Mouse (Mus musculus): ENCODE results near the gene Brat1. TPM values are rescaled to one million over a fixed set of nuclear protein-coding genes. Genes with fewer than 3 reads are reported as not detected.

The Brat1 gene
- polyA plus RNA-seq, 1 experiment from 2014 or later: 24.3 TPM

- Histone ChIP-seq H3K36me3 (ENCODE audit: control insufficient read depth, insufficient read depth, low read length) (peaks cover 51% of the 10 kb centered on the region), H3K4me1 (ENCODE audit: control insufficient read depth, insufficient read depth, low read depth, low read length) (peaks cover under 1% of the 10 kb centered on the region; the same call in 1 of the 2 replicates), H3K4me2 (ENCODE audit: low read length) (no peak overlapping the region), H3K4me3 (ENCODE audit: low read length) (no peak overlapping the region), H3K9ac (ENCODE audit: low read depth, low read length) (no peak overlapping the region), H3K9me3 (ENCODE audit: control insufficient read depth, low read length) (no peaks in the 10 kb centered on the region), H3K27ac (ENCODE audit: low read depth, low read length) (no peak overlapping the region), H3K27me3 (replicated peaks; ENCODE audit: control insufficient read depth, insufficient read depth, low read length) (no peaks in the 10 kb centered on the region)
- no peak for ATAC-seq
- 78% methylated on average over 5 of the region's 5 CpGs for WGBS
Measured at GRCm38 (mm10) chr5:140711040-140711439, 6.2 kb downstream of the Brat1 start.

DNA sequence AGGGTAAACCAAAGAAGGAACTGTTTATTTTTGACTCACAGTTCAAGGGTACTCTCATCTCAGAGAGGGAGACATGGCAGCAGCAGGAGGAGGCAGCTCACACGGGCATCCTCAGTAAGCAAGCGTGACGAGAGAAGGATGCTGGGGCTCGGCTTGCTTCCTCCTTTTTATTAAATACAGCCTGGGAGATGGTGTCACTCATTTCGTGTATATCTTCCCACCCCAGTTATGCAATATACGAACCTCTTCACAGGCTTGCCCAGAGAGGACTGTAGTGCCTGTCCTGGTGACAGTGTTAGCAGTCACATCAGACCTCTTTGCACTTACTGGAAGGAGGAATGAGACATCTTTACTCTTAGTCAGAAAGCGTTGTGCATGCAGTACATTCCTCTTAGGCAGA is 16.0 kb downstream of the Brat1 start:
- WGBS: 86% methylated on average over 7 of the region's 7 CpGs
- H3K4me2 ChIP-seq (ENCODE audit: low read length): no peak overlapping the region
- H3K4me1 ChIP-seq (ENCODE audit: control insufficient read depth, insufficient read depth, low read depth, low read length): peaks cover 14% of the 10 kb centered on the region; the same call in 1 of the 2 replicates
- no peak overlapping the region for H3K4me3 ChIP-seq (ENCODE audit: low read length)
- peaks cover 35% of the 10 kb centered on the region for H3K36me3 ChIP-seq (ENCODE audit: control insufficient read depth, insufficient read depth, low read length)
- H3K27ac ChIP-seq (ENCODE audit: low read depth, low read length): no peak overlapping the region
- H3K27me3 ChIP-seq (replicated peaks; ENCODE audit: control insufficient read depth, insufficient read depth, low read length): no peaks in the 10 kb centered on the region
- no peak for ATAC-seq
- no peak overlapping the region for H3K9ac ChIP-seq (ENCODE audit: low read depth, low read length)
- no peaks in the 10 kb centered on the region for H3K9me3 ChIP-seq (ENCODE audit: control insufficient read depth, low read length)

- H3K4me1 ChIP-seq (ENCODE audit: control insufficient read depth, insufficient read depth, low read depth, low read length): peaks cover 14% of the 10 kb centered on the region; the same call in 1 of the 2 replicates
- WGBS: 73% methylated on average over 3 of the region's 3 CpGs
- no peak overlapping the region for H3K9ac ChIP-seq (ENCODE audit: low read depth, low read length)
- no peak overlapping the region for H3K4me2 ChIP-seq (ENCODE audit: low read length)
- H3K27ac ChIP-seq (ENCODE audit: low read depth, low read length): no peak overlapping the region
- H3K36me3 ChIP-seq (ENCODE audit: control insufficient read depth, insufficient read depth, low read length): peaks cover 23% of the 10 kb centered on the region
- H3K4me3 ChIP-seq (ENCODE audit: low read length): no peak overlapping the region
- H3K9me3 ChIP-seq (ENCODE audit: control insufficient read depth, low read length): no peaks in the 10 kb centered on the region
- ATAC-seq: no peak
- no peaks in the 10 kb centered on the region for H3K27me3 ChIP-seq (replicated peaks; ENCODE audit: control insufficient read depth, insufficient read depth, low read length)
Measured at GRCm38 (mm10) chr5:140722121-140722520, 17.3 kb downstream of the Brat1 start.

GRCm38 (mm10) chr5:140723822-140724221 is 19.0 kb downstream of the Brat1 start, which contains the start of gene Amz1:
Amz1 (plus strand) TSS chr5:140724127.
- Histone ChIP-seq H3K27me3 (replicated peaks; ENCODE audit: control insufficient read depth, insufficient read depth, low read length) (no peaks in the 10 kb centered on the region), H3K36me3 (ENCODE audit: control insufficient read depth, insufficient read depth, low read length) (peaks cover 7% of the 10 kb centered on the region), H3K27ac (ENCODE audit: low read depth, low read length) (0 out of 2 replicates have a peak within 1 kb of the TSS, but pooled peaks have one; percentile 10), H3K9me3 (ENCODE audit: control insufficient read depth, low read length) (no peaks in the 10 kb centered on the region), H3K9ac (ENCODE audit: low read depth, low read length) (0 out of 2 replicates have a peak within 1 kb of the TSS, but pooled peaks have one; percentile 3), H3K4me1 (ENCODE audit: control insufficient read depth, insufficient read depth, low read depth, low read length) (peaks cover 14% of the 10 kb centered on the region; the same call in 1 of the 2 replicates), H3K4me2 (ENCODE audit: low read length) (peak within 1 kb of the TSS; percentile 19; the same call in 1 of the 2 replicates), H3K4me3 (ENCODE audit: low read length) (peak within 1 kb of the TSS; percentile 1; the same call in 1 of the 2 replicates)
- 37% methylated on average over 13 of the region's 13 CpGs for WGBS
- peak; percentile 85 for ATAC-seq

- H3K36me3 ChIP-seq (ENCODE audit: control insufficient read depth, insufficient read depth, low read length): no peaks in the 10 kb centered on the region
- no peaks in the 10 kb centered on the region for H3K9me3 ChIP-seq (ENCODE audit: control insufficient read depth, low read length)
- H3K4me2 ChIP-seq (ENCODE audit: low read length): no peak overlapping the region
- 57% methylated on average over 7 of the region's 7 CpGs for WGBS
- peaks cover 14% of the 10 kb centered on the region; the same call in 1 of the 2 replicates for H3K4me1 ChIP-seq (ENCODE audit: control insufficient read depth, insufficient read depth, low read depth, low read length)
- peak; percentile 85 for ATAC-seq
- no peak overlapping the region for H3K9ac ChIP-seq (ENCODE audit: low read depth, low read length)
- H3K27me3 ChIP-seq (replicated peaks; ENCODE audit: control insufficient read depth, insufficient read depth, low read length): no peaks in the 10 kb centered on the region
- H3K4me3 ChIP-seq (ENCODE audit: low read length): no peak overlapping the region
- peak overlapping the region; percentile 54; the same call in 1 of the 2 replicates for H3K27ac ChIP-seq (ENCODE audit: low read depth, low read length)
Measured at GRCm38 (mm10) chr5:140726062-140726839, 21.4 kb downstream of the Brat1 start.

DNA sequence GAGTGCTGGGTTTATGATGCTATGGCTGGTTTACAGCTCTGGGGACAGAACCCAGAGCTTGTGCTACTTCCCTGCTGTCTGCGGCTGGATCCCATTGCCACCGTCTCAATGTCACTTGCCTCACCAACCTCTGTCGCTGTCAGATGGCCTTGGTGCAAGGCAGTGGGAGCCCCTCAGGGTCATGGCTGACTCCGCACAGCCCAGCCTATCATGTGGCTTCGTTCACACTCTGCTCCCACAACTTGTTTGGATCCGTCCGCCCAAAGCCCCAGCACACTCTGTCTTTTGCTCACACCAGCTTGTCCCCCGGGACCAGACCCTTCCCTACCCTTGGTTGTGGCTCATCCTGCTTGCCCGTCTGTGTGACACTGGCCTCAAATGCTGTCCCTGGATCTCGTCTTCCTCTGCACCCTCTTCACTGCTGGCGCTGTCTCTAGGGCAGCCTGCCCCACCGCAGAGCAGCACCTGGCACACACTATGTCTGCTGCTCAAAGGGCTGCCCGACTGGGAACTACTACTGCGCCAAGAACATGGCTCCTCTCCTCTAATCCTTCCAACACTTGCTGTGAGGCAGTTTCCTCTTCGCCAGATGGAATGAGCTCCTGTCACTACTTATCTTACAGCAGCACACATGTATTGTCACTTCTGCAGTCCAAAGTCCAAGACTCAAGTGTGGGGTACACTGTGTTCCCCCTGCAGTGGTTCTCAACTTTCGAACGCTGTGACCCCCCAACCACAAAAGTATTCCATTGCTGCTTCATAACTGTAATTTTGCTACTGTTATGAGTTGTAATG is 22.3 kb downstream of the Brat1 start:
- peaks cover 14% of the 10 kb centered on the region; the same call in 1 of the 2 replicates for H3K4me1 ChIP-seq (ENCODE audit: control insufficient read depth, insufficient read depth, low read depth, low read length)
- no peaks in the 10 kb centered on the region for H3K36me3 ChIP-seq (ENCODE audit: control insufficient read depth, insufficient read depth, low read length)
- no peak overlapping the region for H3K4me2 ChIP-seq (ENCODE audit: low read length)
- 85% methylated on average over 17 of the region's 17 CpGs for WGBS
- no peak for ATAC-seq
- H3K27ac ChIP-seq (ENCODE audit: low read depth, low read length): no peak overlapping the region
- H3K27me3 ChIP-seq (replicated peaks; ENCODE audit: control insufficient read depth, insufficient read depth, low read length): no peaks in the 10 kb centered on the region
- no peak overlapping the region for H3K9ac ChIP-seq (ENCODE audit: low read depth, low read length)
- no peak overlapping the region for H3K4me3 ChIP-seq (ENCODE audit: low read length)
- no peaks in the 10 kb centered on the region for H3K9me3 ChIP-seq (ENCODE audit: control insufficient read depth, low read length)

DNA sequence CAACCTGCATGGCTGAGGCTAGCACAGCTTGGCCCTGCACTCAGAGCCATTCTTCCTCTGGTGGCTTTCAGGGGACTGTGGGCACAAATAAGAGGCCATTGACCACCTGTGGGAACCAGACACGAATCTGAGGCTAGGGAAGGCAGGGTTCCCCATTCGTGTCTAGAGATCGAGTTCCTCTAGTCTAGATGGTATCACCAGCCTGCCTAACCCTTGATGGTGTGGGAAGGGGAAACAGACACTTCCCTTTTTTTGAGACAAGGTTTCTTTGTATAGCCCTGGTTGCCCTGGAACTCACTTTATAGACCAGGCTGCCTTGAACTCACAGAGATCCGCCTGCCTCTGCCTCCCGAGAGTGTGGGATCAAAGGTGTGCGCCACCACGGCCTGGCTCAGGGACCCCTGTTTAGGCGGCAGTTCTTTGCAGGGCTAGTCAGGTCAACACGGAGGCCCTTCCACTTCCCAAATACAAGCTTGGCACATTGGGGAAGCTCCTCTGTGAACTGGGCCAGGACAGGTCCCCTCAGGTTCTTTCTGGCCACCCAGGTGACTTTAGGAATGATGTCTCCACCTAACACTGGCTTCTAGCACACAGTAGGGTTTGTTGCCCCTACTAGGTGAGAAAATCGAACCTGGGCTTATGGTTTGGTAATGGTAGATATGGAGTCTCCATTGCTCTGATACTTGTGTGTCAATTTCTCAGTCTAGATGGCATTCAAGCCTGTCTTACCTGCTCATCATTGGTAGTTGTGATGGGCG is 26.4 kb downstream of the Brat1 start:
- Histone ChIP-seq H3K4me2 (ENCODE audit: low read length) (no peak overlapping the region), H3K27ac (ENCODE audit: low read depth, low read length) (no peak overlapping the region), H3K9ac (ENCODE audit: low read depth, low read length) (no peak overlapping the region), H3K9me3 (ENCODE audit: control insufficient read depth, low read length) (no peaks in the 10 kb centered on the region), H3K36me3 (ENCODE audit: control insufficient read depth, insufficient read depth, low read length) (no peaks in the 10 kb centered on the region), H3K27me3 (replicated peaks; ENCODE audit: control insufficient read depth, insufficient read depth, low read length) (peaks cover 9% of the 10 kb centered on the region; the same call in 1 of the 2 replicates), H3K4me1 (ENCODE audit: control insufficient read depth, insufficient read depth, low read depth, low read length) (peaks cover 8% of the 10 kb centered on the region), H3K4me3 (ENCODE audit: low read length) (no peak overlapping the region)
- no peak for ATAC-seq
- 89% methylated on average over 11 of the region's 11 CpGs for WGBS

DNA sequence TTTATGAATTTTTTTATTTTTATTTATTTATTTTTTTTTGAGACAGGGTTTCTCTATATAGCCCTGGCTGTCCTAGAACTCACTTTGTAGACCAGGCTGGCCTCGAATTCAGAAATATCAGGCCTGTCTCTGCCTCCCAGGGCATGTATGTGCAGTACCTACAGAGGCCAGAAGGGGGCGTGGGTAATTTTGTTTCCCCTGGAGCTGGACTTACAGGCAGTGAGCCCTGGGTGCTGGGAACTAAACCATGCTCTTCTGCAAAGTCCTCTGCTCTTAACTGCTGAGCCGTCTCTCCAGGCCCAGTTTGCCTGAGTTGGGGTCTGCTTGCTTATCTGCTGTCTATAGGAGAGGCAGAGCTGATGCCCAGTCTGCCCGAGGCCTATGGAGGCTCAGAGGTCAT is 27.4 kb downstream of the Brat1 start:
- no peak overlapping the region for H3K4me3 ChIP-seq (ENCODE audit: low read length)
- no peak overlapping the region for H3K4me2 ChIP-seq (ENCODE audit: low read length)
- peaks cover 8% of the 10 kb centered on the region for H3K4me1 ChIP-seq (ENCODE audit: control insufficient read depth, insufficient read depth, low read depth, low read length)
- no peaks in the 10 kb centered on the region for H3K36me3 ChIP-seq (ENCODE audit: control insufficient read depth, insufficient read depth, low read length)
- H3K9me3 ChIP-seq (ENCODE audit: control insufficient read depth, low read length): no peaks in the 10 kb centered on the region
- no peak overlapping the region for H3K27ac ChIP-seq (ENCODE audit: low read depth, low read length)
- H3K9ac ChIP-seq (ENCODE audit: low read depth, low read length): no peak overlapping the region
- peaks cover 10% of the 10 kb centered on the region; the same call in 1 of the 2 replicates for H3K27me3 ChIP-seq (replicated peaks; ENCODE audit: control insufficient read depth, insufficient read depth, low read length)
- WGBS: 69% methylated on average over 4 of the region's 4 CpGs
- no peak for ATAC-seq
